Mouse (Mus musculus): Measurements from ENCODE around the gene Gnat2. TPM values are rescaled to one million over a fixed set of nuclear protein-coding genes. Genes with fewer than 3 reads are reported as not detected.

The Gnat2 gene
- polyA plus RNA-seq, 1 experiment: 0.18 TPM

- no peak for DNase-seq (ENCODE audit: low read depth)
- TF ChIP-seq POLR2A (IDR thresholded peaks at IDR 0.05; ENCODE audit: borderline replicate concordance, extremely low read depth, insufficient read depth, insufficient read length, poor library complexity, severe bottlenecking) (no peak), CTCF (IDR thresholded peaks at IDR 0.05; ENCODE audit: borderline replicate concordance, extremely low read depth, insufficient read depth, insufficient read length) (no peak)
Observed at GRCm38 (mm10) chr3:108096726-108097125, 4.1 kb downstream of the Gnat2 start.

- TF ChIP-seq CTCF (IDR thresholded peaks at IDR 0.05; ENCODE audit: borderline replicate concordance, extremely low read depth, insufficient read depth, insufficient read length) (no peak), POLR2A (IDR thresholded peaks at IDR 0.05; ENCODE audit: borderline replicate concordance, extremely low read depth, insufficient read depth, insufficient read length, poor library complexity, severe bottlenecking) (no peak)
- no peak for DNase-seq (ENCODE audit: low read depth)
Observed at GRCm38 (mm10) chr3:108097656-108098055, 5.1 kb downstream of the Gnat2 start.

- TF ChIP-seq CTCF (IDR thresholded peaks at IDR 0.05; ENCODE audit: borderline replicate concordance, extremely low read depth, insufficient read depth, insufficient read length): no peak
- no peak for TF ChIP-seq POLR2A (IDR thresholded peaks at IDR 0.05; ENCODE audit: borderline replicate concordance, extremely low read depth, insufficient read depth, insufficient read length, poor library complexity, severe bottlenecking)
- no peak for DNase-seq (ENCODE audit: low read depth)
Observed at GRCm38 (mm10) chr3:108098316-108098715, 5.7 kb downstream of the Gnat2 start.

GRCm38 (mm10) chr3:108101594-108101993 lies 9.0 kb downstream of the Gnat2 start:
- DNase-seq (ENCODE audit: low read depth): peak; percentile 95
- TF ChIP-seq POLR2A (IDR thresholded peaks at IDR 0.05; ENCODE audit: borderline replicate concordance, extremely low read depth, insufficient read depth, insufficient read length, poor library complexity, severe bottlenecking): no peak
- no peak for TF ChIP-seq CTCF (IDR thresholded peaks at IDR 0.05; ENCODE audit: borderline replicate concordance, extremely low read depth, insufficient read depth, insufficient read length)

- DNase-seq (ENCODE audit: low read depth): no peak
- TF ChIP-seq POLR2A (IDR thresholded peaks at IDR 0.05; ENCODE audit: borderline replicate concordance, extremely low read depth, insufficient read depth, insufficient read length, poor library complexity, severe bottlenecking): no peak
- no peak for TF ChIP-seq CTCF (IDR thresholded peaks at IDR 0.05; ENCODE audit: borderline replicate concordance, extremely low read depth, insufficient read depth, insufficient read length)
Observed at GRCm38 (mm10) chr3:108102075-108102474, 9.5 kb downstream of the Gnat2 start.

- no peak for DNase-seq (ENCODE audit: low read depth)
- TF ChIP-seq CTCF (IDR thresholded peaks at IDR 0.05; ENCODE audit: borderline replicate concordance, extremely low read depth, insufficient read depth, insufficient read length) (peak; percentile 7; the same call in 1 of the 2 replicates), POLR2A (IDR thresholded peaks at IDR 0.05; ENCODE audit: borderline replicate concordance, extremely low read depth, insufficient read depth, insufficient read length, poor library complexity, severe bottlenecking) (no peak)
Observed at GRCm38 (mm10) chr3:108105281-108105680, 12.7 kb downstream of the Gnat2 start.

- no peak for DNase-seq (ENCODE audit: low read depth)
- no peak for TF ChIP-seq CTCF (IDR thresholded peaks at IDR 0.05; ENCODE audit: borderline replicate concordance, extremely low read depth, insufficient read depth, insufficient read length)
- no peak for TF ChIP-seq POLR2A (IDR thresholded peaks at IDR 0.05; ENCODE audit: borderline replicate concordance, extremely low read depth, insufficient read depth, insufficient read length, poor library complexity, severe bottlenecking)
Observed at GRCm38 (mm10) chr3:108111320-108111719, 18.7 kb downstream of the Gnat2 start.

GRCm38 (mm10) chr3:108112246-108112645 lies 19.7 kb downstream of the Gnat2 start:
- no peak for TF ChIP-seq POLR2A (IDR thresholded peaks at IDR 0.05; ENCODE audit: borderline replicate concordance, extremely low read depth, insufficient read depth, insufficient read length, poor library complexity, severe bottlenecking)
- DNase-seq (ENCODE audit: low read depth): no peak

- TF ChIP-seq CTCF (IDR thresholded peaks at IDR 0.05; ENCODE audit: borderline replicate concordance, extremely low read depth, insufficient read depth, insufficient read length) (no peak), POLR2A (IDR thresholded peaks at IDR 0.05; ENCODE audit: borderline replicate concordance, extremely low read depth, insufficient read depth, insufficient read length, poor library complexity, severe bottlenecking) (no peak)
- peak; percentile 22 for DNase-seq (ENCODE audit: low read depth)
Observed at GRCm38 (mm10) chr3:108112666-108113065, 20.1 kb downstream of the Gnat2 start.

- TF ChIP-seq CTCF (IDR thresholded peaks at IDR 0.05; ENCODE audit: borderline replicate concordance, extremely low read depth, insufficient read depth, insufficient read length) (no peak), POLR2A (IDR thresholded peaks at IDR 0.05; ENCODE audit: borderline replicate concordance, extremely low read depth, insufficient read depth, insufficient read length, poor library complexity, severe bottlenecking) (no peak)
- DNase-seq (ENCODE audit: low read depth): no peak
Observed at GRCm38 (mm10) chr3:108113591-108114289, 21.2 kb downstream of the Gnat2 start.

GRCm38 (mm10) chr3:108117465-108117864 lies 24.9 kb downstream of the Gnat2 start:
- DNase-seq (ENCODE audit: low read depth): no peak
- TF ChIP-seq CTCF (IDR thresholded peaks at IDR 0.05; ENCODE audit: borderline replicate concordance, extremely low read depth, insufficient read depth, insufficient read length) (no peak), POLR2A (IDR thresholded peaks at IDR 0.05; ENCODE audit: borderline replicate concordance, extremely low read depth, insufficient read depth, insufficient read length, poor library complexity, severe bottlenecking) (no peak)

- DNase-seq (ENCODE audit: low read depth): no peak
- TF ChIP-seq POLR2A (IDR thresholded peaks at IDR 0.05; ENCODE audit: borderline replicate concordance, extremely low read depth, insufficient read depth, insufficient read length, poor library complexity, severe bottlenecking) (no peak), CTCF (IDR thresholded peaks at IDR 0.05; ENCODE audit: borderline replicate concordance, extremely low read depth, insufficient read depth, insufficient read length) (no peak)
Observed at GRCm38 (mm10) chr3:108121101-108121500, 28.5 kb downstream of the Gnat2 start.

Measured in brain, embryonic 14.5 days (tissue).